Comparison of ENCODE assay signal across 10 mouse cellular contexts in the genomic region with DNA sequence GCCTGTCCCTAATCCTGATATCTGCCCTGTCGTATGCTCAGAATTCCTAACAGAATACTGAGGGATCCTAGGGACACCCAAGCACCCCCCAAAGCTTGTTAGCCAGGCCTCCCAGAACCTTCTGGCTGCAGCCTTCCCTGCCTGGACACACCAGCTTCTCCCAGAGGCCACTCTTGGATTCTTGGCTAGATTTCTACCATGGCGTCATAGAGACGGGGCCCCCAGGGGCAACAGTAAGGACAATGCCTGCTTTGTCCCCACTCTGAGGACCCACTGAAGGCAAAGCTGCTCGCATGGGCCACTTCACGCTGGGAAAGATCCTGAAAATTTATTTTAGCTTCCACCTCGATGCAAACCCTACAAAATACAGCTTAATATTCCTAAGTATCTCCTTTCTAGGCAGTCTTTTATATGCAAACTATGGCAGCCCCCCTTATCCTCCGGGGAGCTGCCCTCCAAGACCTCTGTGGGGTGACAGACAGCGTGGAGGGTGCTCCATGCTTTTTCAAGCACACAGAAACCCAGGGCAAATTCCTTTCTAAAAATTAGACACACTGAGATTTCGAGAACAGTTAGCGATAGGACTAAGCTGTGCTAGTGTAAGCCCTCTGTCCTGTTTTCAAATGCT. TPM values are rescaled to one million over a fixed set of nuclear protein-coding genes. Genes with fewer than 3 reads are reported as not detected.
DNase-seq lines count a peak whose midpoint lies in the region; ATAC-seq lines count a peak whose summit lies in the region.
"Had no signal": no experiment of that assay in that cellular context is flagged by ENCODE, and none has a peak within 500 bp of the region (broad histone marks: within the 10 kb centered on the region; RNA-seq: fewer than 3 reads in every experiment).

No protein-coding gene starts in this region.

- no peaks in the 10 kb centered on the region for H3K27me3 ChIP-seq in forebrain, embryonic 10.5 days (ENCODE audit: poor library complexity, severe bottlenecking)
- H3K27me3 ChIP-seq in midbrain, embryonic 14.5 days (ENCODE audit: control insufficient read depth, insufficient read depth, low read length) = no peaks in the 10 kb centered on the region
- H3K27me3 ChIP-seq: CH12.LX had no signal

- WGBS in forebrain, embryonic 10.5 days = 50% methylated on average over 10 of the region's 10 CpGs
- WGBS in midbrain, embryonic 14.5 days = 17% methylated on average over 10 of the region's 10 CpGs

- H3K36me3 ChIP-seq in forebrain, embryonic 10.5 days (replicated peaks) = no peaks in the 10 kb centered on the region
- no peaks in the 10 kb centered on the region for H3K36me3 ChIP-seq in midbrain, embryonic 14.5 days (ENCODE audit: control insufficient read depth, insufficient read depth, low read length)

- no peaks in the 10 kb centered on the region for H3K9me3 ChIP-seq in forebrain, embryonic 10.5 days
- H3K9me3 ChIP-seq in midbrain, embryonic 14.5 days (ENCODE audit: control insufficient read depth, low read length) = no peaks in the 10 kb centered on the region

- ATAC-seq in midbrain, embryonic 14.5 days (ENCODE audit: low FRiP score, low TSS enrichment) = peak; percentile 60; the same call in 1 of the 2 replicates
- ATAC-seq in cerebellum, adult (ENCODE audit: insufficient number of reproducible peaks, low FRiP score, low TSS enrichment) = no peak
- ATAC-seq: liver, postnatal 0 days had no signal

- peak; percentile 69 for DNase-seq in layer of hippocampus, adult 11-12 months (ENCODE audit: low spot score)
- no peak for DNase-seq in layer of hippocampus, adult 18-20 months (ENCODE audit: low spot score in 2 of 2)
- DNase-seq in forebrain, embryonic 10.5 days (ENCODE audit: extremely low spot score, low spot score) = no peak
- DNase-seq in heart, postnatal 36 days = peak; percentile 38 to 42
- DNase-seq in midbrain, embryonic 14.5 days = peak; percentile 71
- no peak for DNase-seq in B cell, adult 2 months
- DNase-seq in urinary bladder, postnatal 14 days (ENCODE audit: low spot score) = no peak
- DNase-seq: liver, postnatal 0 days had no signal

- peak overlapping the region; percentile 84 for H3K27ac ChIP-seq in forebrain, embryonic 10.5 days
- peak overlapping the region; percentile 37 for H3K27ac ChIP-seq in midbrain, embryonic 14.5 days (replicated peaks; ENCODE audit: low read depth, low read length)

- peaks cover 49% of the 10 kb centered on the region for H3K4me1 ChIP-seq in forebrain, embryonic 10.5 days
- peaks cover 6% of the 10 kb centered on the region for H3K4me1 ChIP-seq in midbrain, embryonic 14.5 days (ENCODE audit: control insufficient read depth, insufficient read depth, low read length)

- intact Hi-C loops in heart, postnatal 36 days (cut with DNase I) = no loop called here

- 0 out of 2 replicates have a peak overlapping the region, but pooled peaks have one; percentile 8 for H3K4me3 ChIP-seq in forebrain, embryonic 10.5 days
- no peak overlapping the region for H3K4me3 ChIP-seq in midbrain, embryonic 14.5 days (replicated peaks; ENCODE audit: low read depth, low read length)

- H3K9ac ChIP-seq in midbrain, embryonic 14.5 days (replicated peaks; ENCODE audit: low read length) = no peak overlapping the region
- H3K9ac ChIP-seq: liver, postnatal 0 days had no signal

- no peak overlapping the region for H3K4me2 ChIP-seq in midbrain, embryonic 14.5 days (ENCODE audit: low read length)

RNA-seq across cellular contexts. Expression of gene Sema4d, which starts 32.2 kb away (rescaled TPM):
- total RNA-seq in layer of hippocampus, adult 18-20 months (2021) = 10 to 100 TPM; 78.8 to 79.1 TPM
- 8.0 and 8.4 TPM in 2 replicates for polyA plus RNA-seq in forebrain, embryonic 10.5 days (2016; fragmentation: Nextera tagmentation; extraction: Ambion mirVana)
- 10 to 100 TPM; 69.8 to 77.5 TPM for total RNA-seq in heart, postnatal 36 days (2021)
- 11.5 and 13.3 TPM in 2 replicates for polyA plus RNA-seq in midbrain, embryonic 14.5 days (2014; fragmentation: Nextera tagmentation; extraction: Ambion mirVana)

Comparison
In these comparisons a context has a peak if more than half of its experiments do, and no peak if none do; other contexts are left out.
1. DNase-seq: peak in layer of hippocampus, adult 11-12 months (single experiment), heart, postnatal 36 days (2 of 2) and midbrain, embryonic 14.5 days (single experiment); none in layer of hippocampus, adult 18-20 months (0 of 2), forebrain, embryonic 10.5 days (single experiment), B cell, adult 2 months (0 of 2) and urinary bladder, postnatal 14 days (single experiment).